Mouse (Mus musculus) lung, embryonic 15.5 days (tissue): ENCODE results near the gene Eml1. TPM values are rescaled to one million over a fixed set of nuclear protein-coding genes. Genes with fewer than 3 reads are reported as not detected.

Experiments
- ATAC-seq: fragments of 200-750 bp; cut with Nextera tagmentation; 2 replicates; pipeline ENCODE4 v1.8.0; 2017; ENCODE audit warnings: moderate number of reproducible peaks, borderline replicate concordance; ENCODE audit not compliant: low FRiP score, low TSS enrichment; ENCODE audit errors: extremely low read depth
- H3K27ac ChIP-seq: fragments of 300-500 bp; sonication (generic); 2 replicates; pipeline ENCODE4 v1.5.1; 2015; ENCODE audit warnings: moderate library complexity, mild to moderate bottlenecking, inconsistent platforms
- H3K27me3 ChIP-seq: fragments of 300-500 bp; sonication (generic); 2 replicates; pipeline ENCODE4 v1.6.1; 2015; ENCODE audit warnings: inconsistent platforms
- H3K36me3 ChIP-seq: fragments of 300-500 bp; sonication (generic); 2 replicates; pipeline ENCODE4 v1.6.1; 2015; ENCODE audit warnings: inconsistent platforms
- H3K4me1 ChIP-seq: fragments of 300-500 bp; sonication (generic); 2 replicates; pipeline ENCODE4 v1.6.1; 2015; ENCODE audit warnings: inconsistent platforms
- H3K4me2 ChIP-seq: fragments of 300-500 bp; sonication (generic); 2 replicates; pipeline ENCODE4 v1.6.1; 2015; ENCODE audit warnings: inconsistent platforms, mild to moderate bottlenecking, moderate library complexity
- H3K4me3 ChIP-seq: fragments of 300-500 bp; sonication (generic); 2 replicates; pipeline ENCODE4 v1.5.1; 2015; ENCODE audit warnings: mild to moderate bottlenecking, inconsistent platforms
- H3K9ac ChIP-seq: fragments of 300-500 bp; sonication (generic); 2 replicates; pipeline ENCODE4 v1.6.1; 2015; ENCODE audit warnings: inconsistent platforms
- H3K9me3 ChIP-seq: fragments of 300-500 bp; sonication (generic); 2 replicates; pipeline ENCODE4 v1.6.1; 2016; ENCODE audit warnings: inconsistent platforms
- WGBS: fragments of 180-500 bp; shearing (Covaris S2); methylation state at CpG from one replicate; pipeline ENCODE4 v1.1.7; 2015; 5-methylcytosine and 5-hydroxymethylcytosine counted together
- polyA plus RNA-seq: library from polyadenylated mRNA; unstranded; fragments of >200 nt; fragmentation: Nextera tagmentation; extraction: Ambion mirVana; gene quantifications from 2 replicates; pipeline ENCODE4 v1.2.1, GENCODE M21; 2015

The Eml1 gene
- polyA plus RNA-seq, 1 experiment from 2014 or later = 117 TPM

DNA sequence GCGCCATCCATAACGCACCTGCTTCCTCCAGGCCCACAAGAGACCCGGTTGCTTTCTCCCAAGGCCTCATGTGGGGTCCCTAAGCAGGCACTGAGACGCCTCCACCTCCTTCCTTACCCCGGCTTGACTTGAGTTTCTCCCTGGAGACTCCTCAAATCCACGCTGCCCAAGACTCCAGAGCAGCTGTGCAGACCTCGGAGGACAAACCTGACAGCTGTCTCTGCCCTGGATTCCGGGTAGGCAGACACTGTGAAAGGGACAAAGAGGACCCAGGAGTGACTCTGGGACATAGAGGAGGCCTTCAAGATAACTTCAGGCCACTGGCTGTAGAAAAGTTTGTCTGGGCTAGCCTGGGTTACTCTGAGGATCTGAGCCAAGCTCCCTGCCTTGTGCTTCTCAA, 3.9 kb downstream of the Eml1 start:
- H3K9ac ChIP-seq = no peak overlapping the region
- no peak overlapping the region for H3K4me2 ChIP-seq
- H3K4me3 ChIP-seq = no peak overlapping the region
- H3K36me3 ChIP-seq = no peaks in the 10 kb centered on the region
- no peak overlapping the region for H3K27ac ChIP-seq
- H3K27me3 ChIP-seq = no peaks in the 10 kb centered on the region
- 86% methylated on average over 8 of the region's 8 CpGs for WGBS
- no peaks in the 10 kb centered on the region for H3K9me3 ChIP-seq
- H3K4me1 ChIP-seq = peaks cover 38% of the 10 kb centered on the region
- no peak for ATAC-seq

- no peak for ATAC-seq
- Histone ChIP-seq H3K36me3 (no peaks in the 10 kb centered on the region), H3K9me3 (no peaks in the 10 kb centered on the region), H3K4me2 (no peak overlapping the region), H3K9ac (no peak overlapping the region), H3K4me3 (no peak overlapping the region), H3K4me1 (peaks cover 3% of the 10 kb centered on the region; the same call in 1 of the 2 replicates), H3K27ac (no peak overlapping the region), H3K27me3 (no peaks in the 10 kb centered on the region)
- whole genome bisulfite sequencing = 85% methylated on average over 13 of the region's 13 CpGs
Measured at GRCm38 (mm10) chr12:108378379-108379133, 7.8 kb downstream of the Eml1 start.

DNA sequence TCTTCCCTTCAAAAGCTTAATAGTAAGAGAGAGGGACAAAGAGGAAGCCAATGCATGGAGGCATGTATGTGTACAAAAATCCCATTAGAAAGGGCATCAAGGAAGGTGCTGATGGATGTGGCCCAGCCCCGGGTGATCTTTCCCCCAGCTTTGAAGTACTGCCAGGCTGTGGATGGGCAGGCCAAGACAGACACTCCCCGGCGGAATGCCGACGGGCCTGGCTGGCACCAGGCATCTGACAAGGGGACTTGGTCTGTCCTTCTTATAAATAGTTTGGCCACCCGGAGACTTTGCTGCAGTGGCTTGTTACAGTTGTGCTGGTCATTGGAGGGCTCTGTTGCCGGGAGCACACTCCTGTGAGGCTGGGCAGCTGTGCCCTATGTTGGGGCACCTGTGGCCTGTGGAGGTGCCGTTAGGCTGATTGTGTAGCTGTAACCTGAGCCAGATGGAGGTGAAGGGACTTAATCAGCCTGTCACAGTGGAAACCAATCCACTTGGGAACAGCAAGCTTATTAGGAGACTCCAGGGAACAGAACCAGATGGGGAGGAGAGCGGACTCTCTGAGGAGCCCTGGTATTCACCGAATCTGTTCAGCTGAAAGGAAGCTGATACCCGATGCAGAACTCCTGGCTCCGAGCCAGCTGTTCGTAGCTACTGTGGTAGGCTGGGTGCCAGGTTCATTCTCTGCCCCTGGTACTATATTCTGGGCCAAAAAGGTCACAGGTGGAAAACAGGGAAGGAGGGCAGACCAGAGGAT, 15.9 kb downstream of the Eml1 start:
- Histone ChIP-seq H3K27ac (no peak overlapping the region), H3K36me3 (no peaks in the 10 kb centered on the region), H3K4me1 (peaks cover 17% of the 10 kb centered on the region), H3K4me3 (no peak overlapping the region), H3K4me2 (no peak overlapping the region), H3K27me3 (no peaks in the 10 kb centered on the region), H3K9ac (no peak overlapping the region), H3K9me3 (no peaks in the 10 kb centered on the region)
- no peak for ATAC-seq
- WGBS = 45% methylated on average over 13 of the region's 13 CpGs

DNA sequence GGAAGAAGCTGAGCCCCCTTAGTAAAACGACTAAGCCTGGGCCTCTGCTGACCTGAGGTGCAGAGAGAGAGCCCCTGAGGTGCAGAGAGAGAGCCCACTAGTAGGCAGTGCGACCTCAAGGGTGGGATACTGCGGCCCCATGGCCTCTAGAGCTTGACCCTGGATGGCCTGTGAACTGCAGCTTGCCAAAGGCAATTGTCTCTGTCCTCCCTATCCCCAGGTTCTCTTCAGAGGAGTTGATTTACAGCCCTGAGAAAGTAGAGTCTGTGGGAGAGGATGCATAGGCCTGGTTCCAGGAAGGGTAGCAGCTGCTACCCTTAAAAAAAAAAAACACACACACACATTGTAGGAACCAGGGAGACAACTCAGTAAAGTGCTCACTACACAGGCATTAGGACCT, 19.0 kb downstream of the Eml1 start:
- Histone ChIP-seq H3K4me2 (no peak overlapping the region), H3K9ac (no peak overlapping the region), H3K27ac (no peak overlapping the region), H3K36me3 (no peaks in the 10 kb centered on the region), H3K4me1 (peaks cover 41% of the 10 kb centered on the region), H3K27me3 (no peaks in the 10 kb centered on the region), H3K9me3 (no peaks in the 10 kb centered on the region), H3K4me3 (no peak overlapping the region)
- WGBS = 53% methylated on average over 3 of the region's 3 CpGs
- ATAC-seq = no peak

GRCm38 (mm10) chr12:108392254-108393044, 21.7 kb downstream of the Eml1 start:
- no peak for ATAC-seq
- Histone ChIP-seq H3K9me3 (no peaks in the 10 kb centered on the region), H3K27ac (no peak overlapping the region), H3K9ac (no peak overlapping the region), H3K4me2 (no peak overlapping the region), H3K36me3 (no peaks in the 10 kb centered on the region), H3K4me1 (peaks cover 27% of the 10 kb centered on the region; the same call in 1 of the 2 replicates), H3K27me3 (no peaks in the 10 kb centered on the region), H3K4me3 (no peak overlapping the region)
- 70% methylated on average over 12 of the region's 12 CpGs for WGBS

- WGBS = 61% methylated on average over 4 of the region's 4 CpGs
- ATAC-seq = no peak
- no peak overlapping the region for H3K4me3 ChIP-seq
- no peak overlapping the region for H3K4me2 ChIP-seq
- peak overlapping the region; percentile 54 for H3K27ac ChIP-seq
- H3K36me3 ChIP-seq = no peaks in the 10 kb centered on the region
- H3K9me3 ChIP-seq = no peaks in the 10 kb centered on the region
- no peak overlapping the region for H3K9ac ChIP-seq
- no peaks in the 10 kb centered on the region for H3K27me3 ChIP-seq
- peaks cover 24% of the 10 kb centered on the region; the same call in 1 of the 2 replicates for H3K4me1 ChIP-seq
Measured at GRCm38 (mm10) chr12:108393082-108393481, 22.3 kb downstream of the Eml1 start.

DNA sequence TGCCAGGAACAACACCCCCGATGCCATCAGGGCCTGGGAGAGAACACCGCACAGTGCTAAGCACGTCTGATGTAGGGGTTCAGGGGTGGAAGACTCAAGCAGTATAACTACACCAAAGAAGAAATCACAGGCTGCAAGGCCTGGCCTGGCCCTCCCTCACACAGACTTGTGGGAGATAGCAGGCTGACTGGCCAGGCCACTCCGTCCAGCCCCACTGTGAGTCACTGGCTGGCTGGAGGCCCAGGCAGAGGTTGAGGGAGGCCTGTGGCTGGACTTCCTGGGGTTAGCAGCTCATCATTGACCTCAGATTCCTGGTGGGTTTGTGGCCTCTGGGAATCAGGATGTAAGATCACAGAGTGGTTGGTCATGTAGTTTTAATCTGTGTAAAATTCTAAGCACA, 22.9 kb downstream of the Eml1 start:
- H3K27ac ChIP-seq = peak overlapping the region; percentile 54
- 53% methylated on average over 4 of the region's 4 CpGs for WGBS
- H3K4me1 ChIP-seq = peaks cover 24% of the 10 kb centered on the region; the same call in 1 of the 2 replicates
- no peak overlapping the region for H3K4me2 ChIP-seq
- H3K4me3 ChIP-seq = no peak overlapping the region
- peak; percentile 76; the same call in 1 of the 2 replicates for ATAC-seq
- H3K27me3 ChIP-seq = no peaks in the 10 kb centered on the region
- H3K36me3 ChIP-seq = no peaks in the 10 kb centered on the region
- H3K9ac ChIP-seq = no peak overlapping the region
- no peaks in the 10 kb centered on the region for H3K9me3 ChIP-seq

GRCm38 (mm10) chr12:108394534-108395284, 24.0 kb downstream of the Eml1 start:
- no peaks in the 10 kb centered on the region for H3K27me3 ChIP-seq
- 88% methylated on average over 17 of the region's 17 CpGs for WGBS
- H3K4me1 ChIP-seq = peaks cover 24% of the 10 kb centered on the region; the same call in 1 of the 2 replicates
- H3K4me2 ChIP-seq = no peak overlapping the region
- no peak overlapping the region for H3K27ac ChIP-seq
- H3K36me3 ChIP-seq = no peaks in the 10 kb centered on the region
- no peak overlapping the region for H3K9ac ChIP-seq
- no peak for ATAC-seq
- no peaks in the 10 kb centered on the region for H3K9me3 ChIP-seq
- no peak overlapping the region for H3K4me3 ChIP-seq

GRCm38 (mm10) chr12:108395285-108395660, 24.5 kb downstream of the Eml1 start:
- Histone ChIP-seq H3K27ac (no peak overlapping the region), H3K9ac (no peak overlapping the region), H3K36me3 (no peaks in the 10 kb centered on the region), H3K27me3 (no peaks in the 10 kb centered on the region), H3K4me1 (peaks cover 24% of the 10 kb centered on the region; the same call in 1 of the 2 replicates), H3K9me3 (no peaks in the 10 kb centered on the region), H3K4me2 (no peak overlapping the region), H3K4me3 (no peak overlapping the region)
- no peak for ATAC-seq
- 69% methylated on average over 6 of the region's 6 CpGs for WGBS

- Histone ChIP-seq H3K9me3 (no peaks in the 10 kb centered on the region), H3K36me3 (no peaks in the 10 kb centered on the region), H3K4me2 (no peak overlapping the region), H3K27ac (no peak overlapping the region), H3K4me3 (no peak overlapping the region), H3K9ac (no peak overlapping the region), H3K27me3 (no peaks in the 10 kb centered on the region), H3K4me1 (peaks cover 24% of the 10 kb centered on the region; the same call in 1 of the 2 replicates)
- ATAC-seq = no peak
- 79% methylated on average over 11 of the region's 11 CpGs for WGBS
Measured at GRCm38 (mm10) chr12:108396081-108396947, 25.6 kb downstream of the Eml1 start.
